Mouse (Mus musculus): ENCODE measurements around the gene Rac2.
A peak's percentile ranks its signal among the peaks of the same experiment; 100 is the strongest.

The Rac2 gene

GRCm38 (mm10) chr15:78520112-78520715 lies 52.4 kb downstream of the Rac2 start:
- DNase-seq = peak; percentile 35 to 44

GRCm38 (mm10) chr15:78518221-78518620 lies 54.4 kb downstream of the Rac2 start:
- no peak for DNase-seq

- no peak for DNase-seq
Measured at GRCm38 (mm10) chr15:78515759-78516158, 56.8 kb downstream of the Rac2 start.

GRCm38 (mm10) chr15:78514393-78515146 lies 58.0 kb downstream of the Rac2 start:
- peak; percentile 65 to 85 for DNase-seq

- DNase-seq = no peak
Measured at GRCm38 (mm10) chr15:78513019-78513418, 59.6 kb downstream of the Rac2 start.

GRCm38 (mm10) chr15:78511951-78512350 lies 60.6 kb downstream of the Rac2 start:
- DNase-seq = no peak

GRCm38 (mm10) chr15:78510736-78511135 lies 61.8 kb downstream of the Rac2 start:
- DNase-seq = no peak

GRCm38 (mm10) chr15:78510121-78510576 lies 62.4 kb downstream of the Rac2 start:
- no peak for DNase-seq

- no peak for DNase-seq
Measured at GRCm38 (mm10) chr15:78509297-78509899, 63.2 kb downstream of the Rac2 start.
